Mouse (Mus musculus): ENCODE data around the gene Apopt1. TPM values are rescaled to one million over a fixed set of nuclear protein-coding genes. Genes with fewer than 3 reads are reported as not detected.

Apopt1 gene
- polyA plus RNA-seq, 1 experiment: 38.2 TPM

- Histone ChIP-seq H3K4me3 (ENCODE audit: insufficient read depth, low read length) (peak overlapping the region; percentile 56), H3K4me1 (ENCODE audit: control insufficient read depth, insufficient read depth, low read length) (peaks cover 3% of the 10 kb centered on the region), H3K27ac (ENCODE audit: insufficient read depth, low read length) (no peak overlapping the region)
- TF ChIP-seq POLR2A (IDR thresholded peaks at IDR 0.05; ENCODE audit: low read depth, low read length): no peak
- TF ChIP-seq CTCF (IDR thresholded peaks at IDR 0.05; ENCODE audit: borderline replicate concordance, insufficient read depth, low read length): no peak
Measured at GRCm38 (mm10) chr12:111670976-111671375, 42.1 kb upstream of the Apopt1 start.

DNA sequence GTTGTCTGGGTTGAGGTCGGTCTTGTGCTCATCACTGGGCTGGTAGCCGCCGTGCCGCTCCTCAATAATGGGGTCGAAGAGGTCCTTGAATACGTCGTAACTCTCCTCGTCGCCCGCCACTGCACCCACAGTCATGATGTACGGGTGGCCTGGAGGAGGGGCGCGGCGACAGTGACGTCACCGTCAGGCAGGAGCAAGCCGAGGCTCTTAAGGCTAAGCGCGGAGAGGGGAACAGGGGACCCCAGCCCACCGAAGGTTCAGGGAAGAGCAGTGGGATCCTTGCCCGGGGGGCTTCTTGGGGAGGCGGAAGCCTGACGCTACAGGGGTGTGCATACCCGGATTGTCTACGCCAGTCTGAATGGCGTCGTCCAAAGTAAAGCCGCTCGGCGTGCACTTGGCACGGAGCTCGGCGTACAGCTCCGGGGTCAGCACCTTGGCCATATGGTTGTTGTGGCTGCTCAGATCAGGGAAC, 41.6 kb upstream of the Apopt1 start:
- Histone ChIP-seq H3K4me3 (ENCODE audit: insufficient read depth, low read length) (peak overlapping the region; percentile 56), H3K4me1 (ENCODE audit: control insufficient read depth, insufficient read depth, low read length) (peaks cover 3% of the 10 kb centered on the region), H3K27ac (ENCODE audit: insufficient read depth, low read length) (no peak overlapping the region)
- TF ChIP-seq CTCF (IDR thresholded peaks at IDR 0.05; ENCODE audit: borderline replicate concordance, insufficient read depth, low read length) (no peak), POLR2A (IDR thresholded peaks at IDR 0.05; ENCODE audit: low read depth, low read length) (no peak)

DNA sequence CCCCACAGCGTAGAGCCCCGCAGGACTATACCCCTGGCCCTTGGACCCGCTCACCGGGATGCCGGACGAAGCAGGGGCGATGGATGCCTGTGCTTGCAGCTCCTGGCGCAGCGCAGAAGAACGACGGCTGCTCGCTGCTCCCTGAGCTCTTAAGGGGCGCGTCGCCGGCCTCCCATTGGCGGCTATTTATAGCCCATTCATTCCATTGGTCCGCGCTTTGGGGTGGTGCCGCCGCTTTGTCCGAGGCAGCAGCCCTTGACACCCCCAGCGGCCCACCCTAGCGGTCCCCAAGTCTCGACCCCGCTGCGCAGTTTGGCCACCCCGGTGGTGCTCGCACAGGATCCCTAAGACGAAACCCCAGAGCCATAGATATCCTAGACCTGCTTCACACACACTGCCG, 40.9 kb upstream of the Apopt1 start, which contains the start of gene Ckb:
Gene Ckb, minus strand, starts transcription at position 163 of the 400 bp plus-strand sequence.
- H3K4me1 ChIP-seq (ENCODE audit: control insufficient read depth, insufficient read depth, low read length): peaks cover 3% of the 10 kb centered on the region

GRCm38 (mm10) chr12:111672581-111672980, 40.5 kb upstream of the Apopt1 start:
- Histone ChIP-seq H3K4me3 (ENCODE audit: insufficient read depth, low read length) (no peak overlapping the region), H3K4me1 (ENCODE audit: control insufficient read depth, insufficient read depth, low read length) (peaks cover 3% of the 10 kb centered on the region), H3K27ac (ENCODE audit: insufficient read depth, low read length) (no peak overlapping the region)
- TF ChIP-seq CTCF (IDR thresholded peaks at IDR 0.05; ENCODE audit: borderline replicate concordance, insufficient read depth, low read length): no peak
- TF ChIP-seq POLR2A (IDR thresholded peaks at IDR 0.05; ENCODE audit: low read depth, low read length): no peak

More for the DNA sequence above, 40.9 kb upstream of the Apopt1 start, which contains the start of gene Ckb:
- TF ChIP-seq POLR2A (IDR thresholded peaks at IDR 0.05; ENCODE audit: low read depth, low read length): peak; percentile 95
- TF ChIP-seq CTCF (IDR thresholded peaks at IDR 0.05; ENCODE audit: borderline replicate concordance, insufficient read depth, low read length): no peak
- peak within 1 kb of the TSS; percentile 56 for H3K4me3 ChIP-seq (ENCODE audit: insufficient read depth, low read length)
- H3K27ac ChIP-seq (ENCODE audit: insufficient read depth, low read length): no peak within 1 kb of the TSS

GRCm38 (mm10) chr12:111674850-111675486, 38.1 kb upstream of the Apopt1 start:
- TF ChIP-seq POLR2A (IDR thresholded peaks at IDR 0.05; ENCODE audit: low read depth, low read length) (no peak), CTCF (IDR thresholded peaks at IDR 0.05; ENCODE audit: borderline replicate concordance, insufficient read depth, low read length) (no peak)
- Histone ChIP-seq H3K27ac (ENCODE audit: insufficient read depth, low read length) (no peak overlapping the region), H3K4me3 (ENCODE audit: insufficient read depth, low read length) (no peak overlapping the region), H3K4me1 (ENCODE audit: control insufficient read depth, insufficient read depth, low read length) (no peaks in the 10 kb centered on the region; the same call in 1 of the 2 replicates)

- Histone ChIP-seq H3K4me1 (ENCODE audit: control insufficient read depth, insufficient read depth, low read length) (no peaks in the 10 kb centered on the region; the same call in 1 of the 2 replicates), H3K4me3 (ENCODE audit: insufficient read depth, low read length) (no peak overlapping the region), H3K27ac (ENCODE audit: insufficient read depth, low read length) (no peak overlapping the region)
- no peak for TF ChIP-seq CTCF (IDR thresholded peaks at IDR 0.05; ENCODE audit: borderline replicate concordance, insufficient read depth, low read length)
- TF ChIP-seq POLR2A (IDR thresholded peaks at IDR 0.05; ENCODE audit: low read depth, low read length): no peak
Measured at GRCm38 (mm10) chr12:111675797-111676580, 37.1 kb upstream of the Apopt1 start.

GRCm38 (mm10) chr12:111677421-111677820, 35.6 kb upstream of the Apopt1 start:
- Histone ChIP-seq H3K27ac (ENCODE audit: insufficient read depth, low read length) (peak overlapping the region; percentile 70), H3K4me1 (ENCODE audit: control insufficient read depth, insufficient read depth, low read length) (no peaks in the 10 kb centered on the region; the same call in 1 of the 2 replicates), H3K4me3 (ENCODE audit: insufficient read depth, low read length) (peak overlapping the region; percentile 83)
- TF ChIP-seq CTCF (IDR thresholded peaks at IDR 0.05; ENCODE audit: borderline replicate concordance, insufficient read depth, low read length) (no peak), POLR2A (IDR thresholded peaks at IDR 0.05; ENCODE audit: low read depth, low read length) (no peak)

DNA sequence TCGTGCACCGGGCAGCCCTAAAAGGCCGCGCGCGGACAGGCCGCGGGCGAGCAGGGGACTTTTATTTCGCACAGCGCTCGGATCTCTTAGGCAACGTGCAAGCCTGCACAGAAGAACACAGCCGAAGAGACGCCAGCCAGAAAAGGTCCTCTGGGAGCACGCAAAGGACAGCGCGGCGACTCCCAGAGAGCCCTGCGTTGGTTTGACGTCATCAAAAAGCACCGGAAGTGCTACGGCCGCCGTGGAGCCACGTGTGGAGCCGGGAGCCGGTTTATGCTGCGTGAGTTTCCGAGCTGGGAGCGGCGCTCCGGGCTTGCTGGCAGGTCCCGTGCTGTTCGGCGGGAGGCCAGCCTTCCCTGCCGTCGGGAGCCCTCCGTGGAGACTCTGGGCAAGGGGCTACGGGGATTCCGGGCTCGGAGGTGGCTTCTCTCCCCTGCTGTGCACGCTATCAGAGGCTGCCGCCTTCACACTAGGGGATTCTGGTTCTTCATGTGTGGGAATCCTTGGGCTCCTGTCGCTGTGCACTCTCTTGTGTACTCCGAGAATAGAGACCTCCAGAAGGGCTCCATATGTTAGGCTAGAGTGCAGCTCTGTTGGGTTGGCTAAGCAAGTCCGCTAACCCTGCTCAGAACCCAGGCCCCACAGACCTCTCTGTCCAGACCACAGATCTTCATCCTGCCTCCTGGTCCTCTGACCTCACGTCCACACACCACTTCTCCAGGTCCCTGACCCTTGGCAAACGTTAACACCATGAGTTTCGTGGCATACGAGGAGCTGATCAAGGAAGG, 35.0 kb upstream of the Apopt1 start, which contains the start of gene Trmt61a:
Gene Trmt61a, plus strand, starts transcription at position 224 of the 788 bp plus-strand sequence.
- TF ChIP-seq CTCF (IDR thresholded peaks at IDR 0.05; ENCODE audit: borderline replicate concordance, insufficient read depth, low read length) (no peak), POLR2A (IDR thresholded peaks at IDR 0.05; ENCODE audit: low read depth, low read length) (peak; percentile 85)
- Histone ChIP-seq H3K4me3 (ENCODE audit: insufficient read depth, low read length) (peak within 1 kb of the TSS; percentile 83), H3K4me1 (ENCODE audit: control insufficient read depth, insufficient read depth, low read length) (no peaks in the 10 kb centered on the region; the same call in 1 of the 2 replicates)

GRCm38 (mm10) chr12:111678670-111678933, 34.5 kb upstream of the Apopt1 start:
- Histone ChIP-seq H3K4me1 (ENCODE audit: control insufficient read depth, insufficient read depth, low read length) (no peaks in the 10 kb centered on the region; the same call in 1 of the 2 replicates), H3K27ac (ENCODE audit: insufficient read depth, low read length) (no peak overlapping the region), H3K4me3 (ENCODE audit: insufficient read depth, low read length) (peak overlapping the region; percentile 83)
- TF ChIP-seq CTCF (IDR thresholded peaks at IDR 0.05; ENCODE audit: borderline replicate concordance, insufficient read depth, low read length) (no peak), POLR2A (IDR thresholded peaks at IDR 0.05; ENCODE audit: low read depth, low read length) (peak; percentile 30; the same call in 1 of the 2 replicates)

More for the DNA sequence above, 35.0 kb upstream of the Apopt1 start, which contains the start of gene Trmt61a:
- peak within 1 kb of the TSS; percentile 70 for H3K27ac ChIP-seq (ENCODE audit: insufficient read depth, low read length)
